Mouse (Mus musculus) mesoderm, embryonic 11.5 days (tissue): ENCODE data around the gene Meis1.

ENCODE experiments used
- DNase-seq: peaks from one replicate; pipeline ENCODE4 v3.0.0-alpha.2; 2012; ENCODE audit warnings: low read depth, low spot score

The Meis1 gene

DNA sequence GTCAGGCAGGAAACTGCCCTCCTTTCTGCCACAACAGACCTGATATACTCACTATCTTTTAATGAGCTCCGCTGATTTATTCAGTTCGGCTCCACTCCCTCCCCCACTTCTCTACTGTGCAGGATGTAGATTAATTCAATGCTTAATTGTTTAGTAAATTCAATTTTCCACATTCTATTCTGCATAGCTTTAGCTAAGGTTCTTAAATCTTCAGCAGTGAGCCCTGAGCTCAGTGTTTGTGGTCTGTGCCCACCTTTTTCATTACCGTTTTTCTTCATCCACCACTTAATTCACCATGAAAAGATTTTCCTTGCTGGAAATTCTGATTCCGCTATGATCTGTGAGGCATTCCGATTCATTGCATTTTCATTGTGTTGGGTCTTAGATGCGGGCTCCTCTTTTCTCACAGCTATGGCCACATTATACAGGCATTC is 28.5 kb downstream of the Meis1 start:
- no peak for DNase-seq

GRCm38 (mm10) chr11:18989669-18990243 is 29.0 kb downstream of the Meis1 start:
- DNase-seq, result no peak

DNA sequence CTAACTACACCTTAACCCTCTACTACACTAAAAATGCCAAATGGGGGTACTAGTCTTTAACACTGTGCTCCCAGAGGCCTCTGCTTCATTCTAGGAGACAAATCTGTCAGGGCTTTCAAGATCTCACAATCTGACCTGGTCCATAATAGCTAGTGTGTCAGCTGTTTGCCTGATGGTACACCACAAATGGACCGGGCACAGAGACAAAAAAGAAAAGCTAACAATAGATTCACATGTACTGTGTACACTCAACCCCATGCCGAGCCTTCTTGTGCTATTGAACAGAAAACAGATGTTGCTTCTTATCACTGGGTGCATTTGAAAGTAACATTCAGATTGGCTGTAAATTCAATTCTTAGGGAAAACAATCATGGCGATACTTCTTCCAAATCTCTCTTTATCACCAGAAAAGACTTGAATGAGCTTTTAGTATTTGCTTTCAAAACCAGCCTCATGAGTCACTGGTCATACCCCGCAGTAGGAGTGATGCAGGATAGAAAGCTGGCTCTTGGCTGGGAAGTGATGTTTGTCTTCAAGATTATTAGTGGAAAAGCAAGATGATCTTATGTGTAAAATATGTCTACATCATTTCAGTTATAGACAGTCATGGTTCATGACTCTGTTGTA is 30.0 kb downstream of the Meis1 start:
- DNase-seq, result no peak

DNA sequence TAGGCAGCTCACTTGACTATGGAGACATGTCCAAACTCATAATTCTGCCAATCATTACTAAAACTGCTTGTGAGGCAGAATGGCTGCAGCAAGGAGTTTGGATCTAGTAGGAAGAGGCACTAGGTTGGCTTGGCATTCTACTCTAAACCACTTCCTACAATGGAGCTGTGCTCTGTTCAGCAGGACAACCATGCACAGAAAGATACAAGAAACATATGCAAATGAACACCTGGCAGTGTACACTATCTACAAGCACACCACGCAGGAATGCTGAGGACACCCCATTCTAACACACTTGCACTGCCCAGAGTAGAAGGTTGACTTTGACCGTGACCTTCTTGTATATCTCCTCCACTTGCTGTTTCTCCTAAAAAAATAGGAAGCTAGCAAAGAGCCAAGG is 35.0 kb downstream of the Meis1 start:
- no peak for DNase-seq

GRCm38 (mm10) chr11:18983294-18983693 is 35.5 kb downstream of the Meis1 start:
- no peak for DNase-seq

DNA sequence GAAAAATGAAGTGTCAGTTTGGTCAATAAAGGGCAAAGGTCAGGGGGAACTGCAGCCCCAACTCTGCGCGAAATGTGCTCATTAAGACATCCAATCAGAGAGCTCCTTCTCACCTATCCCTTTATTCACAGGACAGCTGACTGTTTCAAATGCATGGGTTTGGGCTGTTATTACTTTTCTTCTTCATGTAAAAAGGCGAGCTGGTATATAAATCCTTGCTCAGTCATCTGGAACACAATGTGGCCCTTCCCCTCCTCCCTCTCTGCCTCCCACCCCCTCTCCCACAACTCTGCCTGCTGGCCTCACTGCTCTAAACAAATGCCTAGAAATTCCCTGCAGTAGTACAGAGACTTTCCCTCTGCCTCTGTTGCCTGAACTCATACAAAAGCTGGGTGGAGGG is 36.5 kb downstream of the Meis1 start:
- DNase-seq, result peak; percentile 30

DNA sequence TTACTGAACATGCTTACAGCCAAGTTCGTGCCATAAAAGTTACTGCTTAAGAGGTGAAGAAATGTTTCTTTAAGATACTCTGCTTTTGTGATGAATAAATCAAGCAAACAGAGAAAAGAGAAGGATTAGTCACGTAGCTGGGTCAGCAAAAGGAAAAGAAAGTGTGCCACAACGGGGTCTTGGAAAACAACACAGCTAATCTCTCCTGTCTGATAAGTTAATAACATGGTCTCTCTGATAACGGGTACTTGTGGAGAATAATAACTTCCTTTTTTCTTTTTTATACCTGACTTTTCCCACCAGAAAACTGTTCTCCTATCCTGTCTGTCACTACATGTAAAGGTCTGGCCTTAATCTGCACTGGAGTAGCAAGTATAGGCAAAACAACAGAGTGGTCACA is 37.4 kb downstream of the Meis1 start:
- DNase-seq, result no peak

DNA sequence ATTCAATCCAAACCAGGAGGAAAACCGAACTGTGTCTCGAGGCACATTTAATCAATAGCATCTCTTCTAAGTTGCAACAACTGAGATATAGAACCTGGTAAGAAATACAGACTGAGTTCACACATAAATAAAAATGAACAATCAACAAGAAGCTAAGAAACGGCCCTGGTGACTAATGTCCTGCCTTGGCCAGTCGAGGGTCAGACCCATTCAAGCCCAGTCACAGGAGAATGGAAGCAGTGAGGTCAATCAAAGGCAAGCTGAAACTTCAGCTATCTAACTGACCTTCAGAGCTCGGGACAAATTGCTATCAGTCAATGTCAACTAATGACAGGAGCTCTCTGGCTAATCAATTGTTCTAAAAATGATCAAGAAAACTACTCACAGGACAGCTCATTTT is 38.2 kb downstream of the Meis1 start:
- DNase-seq, result no peak

DNA sequence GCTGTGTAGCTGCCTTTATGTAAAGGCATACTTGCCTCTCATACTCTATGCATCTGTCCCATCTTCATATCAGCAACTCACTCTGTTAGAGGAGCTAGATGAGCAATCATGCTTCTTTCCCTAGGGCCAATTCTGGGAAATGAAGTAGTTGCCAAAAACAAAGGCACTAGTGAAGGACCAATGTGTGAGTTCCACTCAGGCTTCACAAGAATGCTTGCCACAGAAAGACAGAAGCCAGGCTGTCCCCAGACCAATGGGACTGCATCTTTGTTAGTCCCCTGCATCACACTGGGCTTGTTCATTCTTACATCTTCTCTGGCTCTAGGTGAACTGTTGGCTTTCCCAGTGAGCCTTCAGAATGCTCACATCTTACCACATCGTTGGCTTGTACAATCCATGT is 43.7 kb downstream of the Meis1 start:
- no peak for DNase-seq

DNA sequence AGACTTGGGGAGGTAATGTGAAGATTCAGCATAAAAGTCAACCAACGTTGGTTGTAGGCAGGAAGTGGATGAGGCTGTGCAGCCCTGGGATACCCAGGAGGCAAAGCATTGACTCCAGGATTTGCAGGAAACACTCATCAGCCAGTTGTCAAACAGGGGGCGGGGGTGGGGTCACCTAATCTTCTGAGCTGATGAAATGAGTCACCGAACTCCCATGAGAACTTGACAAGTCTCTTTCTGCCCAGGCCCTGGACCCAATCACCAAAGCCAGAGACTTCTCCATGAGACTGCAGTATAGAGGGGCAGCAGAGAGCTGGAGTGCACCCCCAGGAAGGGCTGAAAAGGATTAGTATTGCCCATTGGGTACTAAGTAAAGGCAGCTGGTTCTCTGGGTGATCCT is 45.0 kb downstream of the Meis1 start:
- no peak for DNase-seq

- DNase-seq, result no peak
Observed at GRCm38 (mm10) chr11:18972968-18973367, 45.8 kb downstream of the Meis1 start.

DNA sequence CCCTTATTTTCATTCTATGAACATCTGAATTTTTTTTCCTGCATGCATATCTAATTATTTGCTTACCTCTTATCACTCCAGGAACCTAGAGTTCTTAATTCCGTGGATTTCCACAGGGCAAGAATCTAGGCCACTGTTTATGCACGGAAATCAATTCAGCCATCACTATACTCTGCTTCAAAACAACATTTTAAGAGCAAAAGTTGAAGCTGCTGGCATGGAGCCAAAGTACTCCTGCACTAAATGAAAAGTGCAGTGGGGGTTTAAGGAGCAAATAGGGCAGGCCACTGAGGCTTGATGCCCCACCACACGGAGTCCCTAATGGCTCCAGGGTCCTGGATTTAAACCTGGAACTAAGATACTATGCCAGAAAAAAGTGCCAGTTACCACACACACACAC is 47.2 kb downstream of the Meis1 start:
- DNase-seq, result no peak

- DNase-seq, result no peak
Observed at GRCm38 (mm10) chr11:18969920-18970336, 48.9 kb downstream of the Meis1 start.

DNA sequence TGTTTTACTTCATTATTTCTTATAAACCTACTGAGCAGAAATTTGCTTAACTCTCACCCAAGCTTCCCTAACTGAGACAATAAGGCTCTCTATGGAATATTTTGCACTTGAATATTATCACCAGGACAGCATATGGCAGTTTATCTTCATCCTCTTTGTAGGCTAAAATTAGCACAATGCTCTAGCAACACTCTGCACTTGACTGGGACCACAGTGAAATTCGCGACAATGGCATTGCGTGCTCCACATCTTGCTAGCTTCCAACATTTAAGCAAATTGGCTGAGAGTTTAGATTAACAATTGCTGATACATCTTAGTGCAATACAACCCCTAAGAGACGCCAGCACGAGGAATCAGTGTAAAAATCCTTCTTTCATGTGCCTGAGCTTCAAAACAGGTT is 54.4 kb downstream of the Meis1 start:
- no peak for DNase-seq

GRCm38 (mm10) chr11:18963202-18964136 is 55.3 kb downstream of the Meis1 start:
- peak; percentile 41 for DNase-seq

- no peak for DNase-seq
Observed at GRCm38 (mm10) chr11:18959465-18959864, 59.3 kb downstream of the Meis1 start.

DNA sequence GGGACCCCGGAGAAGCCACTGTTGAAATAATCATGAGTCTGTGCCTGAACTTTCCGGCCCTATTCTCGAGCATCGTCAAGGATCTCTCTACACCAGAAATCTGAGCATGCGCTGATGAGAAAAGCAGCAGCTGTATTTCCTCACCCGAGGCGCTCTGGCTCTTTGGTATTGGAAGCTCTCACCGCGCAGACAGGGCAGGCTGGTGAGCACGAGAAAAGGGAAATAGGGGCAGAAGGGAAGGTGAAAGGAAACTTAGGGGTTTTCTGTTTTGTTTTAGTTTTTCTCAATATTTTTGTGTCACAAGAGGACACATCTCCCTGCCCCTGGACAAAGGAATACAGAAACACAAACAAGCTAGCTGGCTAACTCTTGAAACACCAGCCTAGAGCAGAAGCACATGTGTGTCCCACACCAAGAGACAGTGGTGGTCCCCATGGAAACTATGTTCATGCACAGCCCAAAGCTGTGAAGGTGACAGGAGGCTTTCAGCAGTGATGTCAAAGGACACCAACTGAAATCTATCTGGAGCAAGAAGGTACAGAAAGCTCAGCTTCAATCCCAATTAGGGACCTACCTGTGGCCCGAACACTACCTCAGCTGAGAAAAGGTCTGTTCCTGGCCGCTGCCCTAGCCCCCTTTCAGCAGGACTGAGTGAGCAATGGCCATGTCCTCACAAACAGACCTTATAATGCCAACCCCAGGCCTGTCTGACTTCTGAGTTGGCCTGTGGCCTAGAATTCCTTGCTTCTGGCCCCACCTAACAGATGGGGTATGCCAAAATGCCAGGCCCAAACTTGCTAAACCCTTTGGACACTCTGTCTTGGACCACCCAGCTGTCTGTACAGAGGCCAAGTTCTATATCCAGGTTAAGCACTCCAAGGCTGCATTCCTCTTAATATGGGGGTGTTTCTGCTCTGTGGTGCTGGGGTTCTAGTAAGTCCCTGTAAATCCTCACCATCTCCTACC is 60.7 kb downstream of the Meis1 start:
- DNase-seq, result peak; percentile 34

DNA sequence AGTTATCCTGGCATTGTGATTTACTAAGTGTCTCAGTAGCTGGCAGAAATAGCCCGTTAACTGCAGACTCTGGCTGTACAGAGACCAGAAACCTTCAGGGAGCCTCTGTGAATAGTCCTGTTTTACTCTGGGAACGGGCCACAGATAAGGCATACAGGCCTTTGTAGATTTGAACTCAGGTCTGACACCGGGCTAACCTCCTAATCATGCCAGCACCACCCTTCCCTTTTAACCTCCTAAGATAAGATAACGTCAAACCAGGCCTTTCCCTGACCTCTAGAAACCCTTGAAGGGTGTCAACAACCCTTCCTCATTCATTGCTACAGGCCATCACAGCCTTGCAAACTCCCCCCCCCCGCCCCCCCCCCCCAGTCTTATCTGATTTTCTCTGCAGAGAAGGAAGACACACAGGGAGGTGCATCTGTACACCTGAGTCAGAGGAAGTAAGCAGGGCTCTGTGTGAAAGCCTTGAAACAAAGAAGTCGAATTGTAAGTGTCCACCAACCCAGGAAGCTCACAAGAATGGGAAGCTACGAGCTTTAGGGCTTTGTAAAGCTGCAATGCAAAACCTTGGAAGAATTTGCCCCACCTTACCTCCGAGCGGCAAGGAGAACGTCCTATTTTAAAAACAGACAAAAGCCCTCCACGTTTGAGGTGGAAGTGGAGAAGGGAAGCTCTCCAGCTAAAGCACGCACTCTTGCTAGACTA is 61.5 kb downstream of the Meis1 start:
- no peak for DNase-seq

GRCm38 (mm10) chr11:18955969-18956368 is 62.8 kb downstream of the Meis1 start:
- no peak for DNase-seq

GRCm38 (mm10) chr11:18954852-18955251 is 63.9 kb downstream of the Meis1 start:
- DNase-seq, result no peak

DNA sequence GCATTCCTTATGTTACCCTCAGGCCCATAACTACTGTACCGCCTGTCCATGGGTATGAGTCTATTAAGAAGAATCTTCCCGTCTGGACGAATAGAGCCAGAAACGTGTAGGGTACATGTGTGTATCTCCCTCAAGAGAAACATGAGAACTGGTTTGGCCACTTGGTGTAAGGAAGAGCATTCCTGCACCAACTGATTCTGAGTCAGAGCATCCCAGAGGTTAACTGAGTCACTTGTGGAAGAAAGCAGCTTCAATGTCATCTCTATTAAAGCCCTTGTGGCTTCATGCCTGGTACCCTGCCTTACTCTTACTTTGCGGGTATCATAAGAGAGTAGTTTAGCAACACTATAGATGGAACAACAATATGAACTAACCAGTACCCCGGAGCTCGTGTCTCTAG is 64.9 kb downstream of the Meis1 start:
- DNase-seq, result no peak
